In genomic region chr14:76255971-76256370, GRCm38 (mm10) we compare ENCODE assay signal across 16 mouse cellular contexts.
DNase-seq lines count a peak whose midpoint lies in the region; ATAC-seq and TF ChIP-seq lines count a peak whose summit lies in the region.
"Had no signal": no experiment of that assay in that cellular context is flagged by ENCODE, and none has a peak within 500 bp of the region (broad histone marks: within the 10 kb centered on the region; RNA-seq: fewer than 3 reads in every experiment).

No protein-coding gene starts in this region.

- H3K4me3 ChIP-seq in forebrain, embryonic 10.5 days: peak overlapping the region; percentile 35; the same call in 1 of the 2 replicates
- no peak overlapping the region for H3K4me3 ChIP-seq in forebrain, postnatal 0 days (ENCODE audit: low read depth, low read length)
- H3K4me3 ChIP-seq in embryonic facial prominence, embryonic 10.5 days: no peak overlapping the region
- no peak overlapping the region for H3K4me3 ChIP-seq in hindbrain, embryonic 13.5 days
- H3K4me3 ChIP-seq in midbrain, postnatal 0 days (ENCODE audit: low read depth, low read length): no peak overlapping the region
- H3K4me3 ChIP-seq in thymus, adult 2 months (ENCODE audit: control insufficient read depth, insufficient read depth, low read length): no peak overlapping the region
- H3K4me3 ChIP-seq: intestine, embryonic 15.5 days had no signal

- no peak for TF ChIP-seq POLR2A in thymus, adult 2 months (IDR thresholded peaks at IDR 0.05; ENCODE audit: control insufficient read depth, extremely low read depth, insufficient read depth, low read length, poor library complexity)

- intact Hi-C loops in left cerebral cortex, postnatal 4 days (cut with DNase I): no loop called here

- H3K27ac ChIP-seq in forebrain, embryonic 10.5 days: peak overlapping the region; percentile 92
- no peak overlapping the region for H3K27ac ChIP-seq in forebrain, postnatal 0 days (ENCODE audit: low read depth, low read length)
- peak overlapping the region; percentile 87 for H3K27ac ChIP-seq in embryonic facial prominence, embryonic 10.5 days (replicated peaks)
- H3K27ac ChIP-seq in hindbrain, embryonic 13.5 days: peak overlapping the region; percentile 78
- H3K27ac ChIP-seq in midbrain, postnatal 0 days (ENCODE audit: low read depth, low read length): peak overlapping the region; percentile 32
- H3K27ac ChIP-seq in thymus, adult 2 months (ENCODE audit: control insufficient read depth, insufficient read depth, low read length): no peak overlapping the region
- H3K27ac ChIP-seq: intestine, embryonic 15.5 days had no signal

- DNase-seq in forebrain, embryonic 10.5 days (ENCODE audit: extremely low spot score, low spot score): no peak
- no peak for DNase-seq in forebrain, postnatal 0 days
- no peak for DNase-seq in embryonic facial prominence, embryonic 10.5 days (ENCODE audit: low spot score)
- no peak for DNase-seq in midbrain, postnatal 0 days (ENCODE audit: low spot score)
- no peak for DNase-seq in left cerebral cortex, postnatal 4 days
- DNase-seq in thymus, postnatal 10 days (ENCODE audit: low spot score in 2 of 2): no peak
- DNase-seq in thymus, adult 2 months: no peak
- DNase-seq: adrenal gland, postnatal 25 days; cerebellum, adult 9-10 months; heart, adult 11 months; liver; lung, adult 18-20 months; lung, postnatal 4 days had no signal

- no peaks in the 10 kb centered on the region for H3K9me3 ChIP-seq in forebrain, embryonic 10.5 days
- H3K9me3 ChIP-seq in forebrain, postnatal 0 days (ENCODE audit: low read length): no peaks in the 10 kb centered on the region
- H3K9me3 ChIP-seq in embryonic facial prominence, embryonic 10.5 days: no peaks in the 10 kb centered on the region
- no peaks in the 10 kb centered on the region for H3K9me3 ChIP-seq in hindbrain, embryonic 13.5 days
- no peaks in the 10 kb centered on the region for H3K9me3 ChIP-seq in midbrain, postnatal 0 days (ENCODE audit: low read length)
- H3K9me3 ChIP-seq: intestine, embryonic 15.5 days had no signal

- H3K27me3 ChIP-seq in forebrain, embryonic 10.5 days (ENCODE audit: poor library complexity, severe bottlenecking): peaks cover 23% of the 10 kb centered on the region; the same call in 1 of the 2 replicates
- no peaks in the 10 kb centered on the region; the same call in 1 of the 2 replicates for H3K27me3 ChIP-seq in forebrain, postnatal 0 days (ENCODE audit: insufficient read depth, low read length)
- H3K27me3 ChIP-seq in embryonic facial prominence, embryonic 10.5 days (replicated peaks; ENCODE audit: low read depth, poor library complexity, severe bottlenecking): peaks cover 20% of the 10 kb centered on the region; the same call in 1 of the 2 replicates
- no peaks in the 10 kb centered on the region for H3K27me3 ChIP-seq in hindbrain, embryonic 13.5 days
- H3K27me3 ChIP-seq in midbrain, postnatal 0 days (ENCODE audit: insufficient read depth, low read length): no peaks in the 10 kb centered on the region
- no peaks in the 10 kb centered on the region for H3K27me3 ChIP-seq in thymus, adult 2 months (ENCODE audit: control insufficient read depth, insufficient read depth, low read length)
- H3K27me3 ChIP-seq: CH12.LX; intestine, embryonic 15.5 days had no signal

- ATAC-seq in forebrain, postnatal 0 days: no peak
- ATAC-seq in hindbrain, embryonic 13.5 days (ENCODE audit: low FRiP score): no peak
- ATAC-seq in midbrain, postnatal 0 days (ENCODE audit: low FRiP score): no peak

- WGBS in forebrain, embryonic 10.5 days: 61% methylated on average over 11 of the region's 11 CpGs
- WGBS in forebrain, postnatal 0 days: 44% methylated on average over 11 of the region's 11 CpGs
- 75% methylated on average over 11 of the region's 11 CpGs for WGBS in embryonic facial prominence, embryonic 10.5 days
- WGBS in hindbrain, embryonic 13.5 days: 55% methylated on average over 11 of the region's 11 CpGs
- 31% methylated on average over 11 of the region's 11 CpGs for WGBS in midbrain, postnatal 0 days
- WGBS in thymus, adult 2 months: 95% methylated on average over 11 of the region's 11 CpGs

- no peak overlapping the region for H3K4me2 ChIP-seq in forebrain, postnatal 0 days (ENCODE audit: low read depth)
- H3K4me2 ChIP-seq in hindbrain, embryonic 13.5 days: no peak overlapping the region
- no peak overlapping the region for H3K4me2 ChIP-seq in midbrain, postnatal 0 days (ENCODE audit: low read depth, low read length, poor library complexity, severe bottlenecking)
- H3K4me2 ChIP-seq: intestine, embryonic 15.5 days had no signal

- H3K36me3 ChIP-seq in forebrain, embryonic 10.5 days (replicated peaks): no peaks in the 10 kb centered on the region
- H3K36me3 ChIP-seq in forebrain, postnatal 0 days (ENCODE audit: insufficient read depth): no peaks in the 10 kb centered on the region
- H3K36me3 ChIP-seq in embryonic facial prominence, embryonic 10.5 days (replicated peaks): no peaks in the 10 kb centered on the region
- no peaks in the 10 kb centered on the region for H3K36me3 ChIP-seq in hindbrain, embryonic 13.5 days
- H3K36me3 ChIP-seq in midbrain, postnatal 0 days (ENCODE audit: insufficient read depth, low read length): no peaks in the 10 kb centered on the region
- no peaks in the 10 kb centered on the region for H3K36me3 ChIP-seq in thymus, adult 2 months (ENCODE audit: control insufficient read depth, insufficient read depth, low read length)
- H3K36me3 ChIP-seq: intestine, embryonic 15.5 days had no signal

- peaks cover 93% of the 10 kb centered on the region for H3K4me1 ChIP-seq in forebrain, embryonic 10.5 days
- H3K4me1 ChIP-seq in forebrain, postnatal 0 days (ENCODE audit: insufficient read depth): peaks cover 6% of the 10 kb centered on the region; the same call in 1 of the 2 replicates
- peaks cover 68% of the 10 kb centered on the region for H3K4me1 ChIP-seq in embryonic facial prominence, embryonic 10.5 days
- peaks cover 38% of the 10 kb centered on the region for H3K4me1 ChIP-seq in hindbrain, embryonic 13.5 days (replicated peaks)
- no peaks in the 10 kb centered on the region for H3K4me1 ChIP-seq in midbrain, postnatal 0 days (ENCODE audit: insufficient read depth, low read length)
- no peaks in the 10 kb centered on the region for H3K4me1 ChIP-seq in thymus, adult 2 months (replicated peaks; ENCODE audit: control insufficient read depth, insufficient read depth, low read length)

- no peak for TF ChIP-seq CTCF in forebrain, postnatal 0 days (IDR thresholded peaks at IDR 0.05; ENCODE audit: low read depth)
- TF ChIP-seq CTCF in midbrain, postnatal 0 days (IDR thresholded peaks at IDR 0.05): no peak
- no peak for TF ChIP-seq CTCF in thymus, adult 2 months (IDR thresholded peaks at IDR 0.05; ENCODE audit: borderline replicate concordance, control insufficient read depth, extremely low read depth, insufficient read depth, low read length, poor library complexity)

- no peak overlapping the region for H3K9ac ChIP-seq in forebrain, postnatal 0 days
- no peak overlapping the region for H3K9ac ChIP-seq in hindbrain, embryonic 13.5 days
- no peak overlapping the region for H3K9ac ChIP-seq in midbrain, postnatal 0 days (replicated peaks; ENCODE audit: low read length, poor library complexity, severe bottlenecking)
- H3K9ac ChIP-seq: intestine, embryonic 15.5 days had no signal

Comparison
In these comparisons a context has a peak if more than half of its experiments do, and no peak if none do; other contexts are left out.
1. H3K27ac ChIP-seq: peak in forebrain, embryonic 10.5 days (single experiment), embryonic facial prominence, embryonic 10.5 days (single experiment), hindbrain, embryonic 13.5 days (single experiment) and midbrain, postnatal 0 days (single experiment); none in forebrain, postnatal 0 days (single experiment) and thymus, adult 2 months (single experiment).